Mouse (Mus musculus) heart, postnatal 0 days (tissue): ENCODE data around the gene Mybbp1a. TPM values are rescaled to one million over a fixed set of nuclear protein-coding genes. Genes with fewer than 3 reads are reported as not detected.
"Not testable (repeated sequence)": the region's sequence is repeated elsewhere in the genome, so short reads cannot be mapped to it uniquely, and the experiment has no call there.

Experiments used
- ATAC-seq: fragments of 200-750 bp; cut with Nextera tagmentation; 2 replicates; pipeline ENCODE4 v1.8.0; 2017; ENCODE audit warnings: low read depth, moderate number of reproducible peaks, moderate library complexity; ENCODE audit not compliant: insufficient read depth
- DNase-seq: peaks from one replicate; pipeline ENCODE4 v3.0.0-alpha.2; 2016; ENCODE audit warnings: low spot score
- H3K27ac ChIP-seq: fragments of 300-500 bp; sonication (generic); 2 replicates; pipeline ENCODE4 v1.5.1; 2014; ENCODE audit warnings: low read depth, mild to moderate bottlenecking
- H3K27me3 ChIP-seq: fragments of 300-500 bp; sonication (generic); 2 replicates; pipeline ENCODE4 v1.6.1; 2014; ENCODE audit warnings: low read length, mixed read lengths; ENCODE audit not compliant: control insufficient read depth, insufficient read depth
- H3K36me3 ChIP-seq: fragments of 300-500 bp; sonication (generic); replicated peaks from 2 replicates; pipeline ENCODE4 v1.6.1; 2014; ENCODE audit warnings: low read length, mixed read lengths; ENCODE audit not compliant: control insufficient read depth, insufficient read depth
- H3K4me1 ChIP-seq: fragments of 300-500 bp; sonication (generic); 2 replicates; pipeline ENCODE4 v1.6.1; 2014; ENCODE audit warnings: antibody characterized with exemption; ENCODE audit not compliant: control insufficient read depth, insufficient read depth
- H3K4me2 ChIP-seq: fragments of 300-500 bp; sonication (generic); 2 replicates; pipeline ENCODE4 v1.6.1; 2014; ENCODE audit warnings: low read depth, mild to moderate bottlenecking, low read length, moderate library complexity
- H3K4me3 ChIP-seq: fragments of 300-500 bp; sonication (generic); 2 replicates; pipeline ENCODE4 v1.5.1; 2014; ENCODE audit warnings: low read depth, low read length
- H3K9ac ChIP-seq: fragments of 300-500 bp; sonication (generic); replicated peaks from 2 replicates; pipeline ENCODE4 v1.6.1; 2014; ENCODE audit warnings: low read depth, low read length, mixed read lengths
- H3K9me3 ChIP-seq: fragments of 300-500 bp; sonication (generic); replicated peaks from 2 replicates; pipeline ENCODE4 v1.6.1; 2016; ENCODE audit warnings: low read length; ENCODE audit not compliant: control insufficient read depth
- CTCF ChIP-seq: IDR thresholded peaks from 2 replicates; pipeline ENCODE4 v1.5.1; 2016; ENCODE audit warnings: antibody characterized with exemption, control low read depth, low read depth
- EP300 ChIP-seq: IDR thresholded peaks from 2 replicates; pipeline ENCODE4 v1.6.1; 2016; ENCODE audit warnings: antibody characterized with exemption, low read depth
- whole genome bisulfite sequencing: fragments of 180-500 bp; shearing (Covaris S2); extraction: QIAGEN DNeasy Blood & Tissue Kit; methylation state at CpG from one replicate; pipeline ENCODE4 v1.1.7; 2014; 5-methylcytosine and 5-hydroxymethylcytosine counted together
- polyA plus RNA-seq: library from polyadenylated mRNA; unstranded; fragments of >200 nt; fragmentation: Nextera tagmentation; extraction: Ambion mirVana; gene quantifications from 2 replicates; pipeline ENCODE4 v1.2.1, GENCODE M21; 2015
- total RNA-seq: library from RNA; depleted of rRNA; stranded (reverse); fragments of >200 nt; gene quantifications from 2 replicates; pipeline ENCODE4 v1.2.3, GENCODE M21; 2014; ENCODE audit warnings: low replicate concordance

Mybbp1a gene
- total and polyA plus RNA-seq, 2 experiments from 2014 or later: 20.5 to 42.1 TPM

GRCm38 (mm10) chr11:72435694-72436045 is 5.5 kb upstream of the Mybbp1a start:
- ATAC-seq: peak; percentile 40

GRCm38 (mm10) chr11:72436271-72436670 is 4.9 kb upstream of the Mybbp1a start:
- H3K4me2 ChIP-seq: no peak overlapping the region
- H3K27me3 ChIP-seq: no peaks in the 10 kb centered on the region
- no peaks in the 10 kb centered on the region for H3K36me3 ChIP-seq
- H3K27ac ChIP-seq: no peak overlapping the region
- H3K9ac ChIP-seq: no peak overlapping the region
- peaks cover 12% of the 10 kb centered on the region; the same call in 1 of the 2 replicates for H3K4me1 ChIP-seq
- TF ChIP-seq CTCF (no peak), EP300 (no peak)
- WGBS: 68% methylated on average over 5 of the region's 5 CpGs
- no peaks in the 10 kb centered on the region for H3K9me3 ChIP-seq
- no peak for DNase-seq
- H3K4me3 ChIP-seq: no peak overlapping the region
- no peak for ATAC-seq

More at GRCm38 (mm10) chr11:72435694-72436045, 5.5 kb upstream of the Mybbp1a start:
- Histone ChIP-seq H3K27ac (no peak overlapping the region), H3K36me3 (no peaks in the 10 kb centered on the region), H3K4me1 (peaks cover 12% of the 10 kb centered on the region; the same call in 1 of the 2 replicates), H3K9me3 (no peaks in the 10 kb centered on the region), H3K4me3 (no peak overlapping the region), H3K9ac (no peak overlapping the region), H3K27me3 (no peaks in the 10 kb centered on the region), H3K4me2 (no peak overlapping the region)
- TF ChIP-seq CTCF: no peak
- no peak for TF ChIP-seq EP300
- WGBS: 13% methylated on average over 2 of the region's 2 CpGs
- peak; percentile 66 for DNase-seq

DNA sequence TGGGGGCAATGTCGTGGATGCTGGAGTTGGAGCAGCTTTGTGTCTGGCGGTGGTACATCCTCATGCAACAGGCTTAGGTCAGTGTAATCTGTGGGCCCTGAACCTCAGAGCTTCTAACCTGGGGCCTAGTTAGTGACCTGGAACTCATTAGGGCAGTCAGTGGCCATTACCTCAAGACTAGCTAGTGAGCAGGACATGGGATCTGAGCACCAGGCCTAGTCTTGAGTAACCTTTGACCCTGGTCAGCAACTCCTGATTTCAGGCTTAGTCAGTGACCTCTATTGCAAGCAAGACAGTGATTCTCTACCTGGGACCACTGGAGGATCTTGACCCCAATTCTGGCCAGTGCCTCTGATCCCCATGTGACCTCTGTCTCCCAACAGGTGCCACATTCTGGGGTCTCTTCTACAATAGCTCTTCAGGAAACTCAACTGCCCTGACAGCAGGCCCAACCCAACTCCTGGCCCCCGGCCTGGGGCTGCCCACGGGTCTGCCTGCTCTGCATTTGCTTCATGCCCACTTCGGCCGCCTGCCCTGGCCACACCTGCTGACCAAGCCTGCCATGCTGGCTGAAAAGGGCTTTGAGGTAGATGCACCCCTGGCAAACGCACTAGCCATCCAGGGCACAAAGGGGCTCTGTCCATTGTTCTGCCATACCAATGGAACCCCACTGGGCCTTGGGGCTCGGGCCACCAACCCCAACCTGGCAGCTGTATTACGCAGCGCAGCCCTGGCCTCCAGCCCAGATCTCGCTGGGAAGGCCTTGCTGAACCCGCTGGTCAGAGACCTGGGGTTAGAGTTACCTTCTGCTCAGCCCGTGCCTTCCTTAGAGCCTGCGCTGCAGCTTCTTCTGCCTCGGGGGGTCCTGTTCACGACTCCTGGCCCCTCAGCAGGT is 4.2 kb upstream of the Mybbp1a start:
- no peak overlapping the region for H3K4me2 ChIP-seq
- H3K36me3 ChIP-seq: no peaks in the 10 kb centered on the region
- no peak overlapping the region for H3K9ac ChIP-seq
- no peaks in the 10 kb centered on the region for H3K27me3 ChIP-seq
- ATAC-seq (no peak), DNase-seq (no peak)
- 87% methylated on average over 16 of the region's 16 CpGs for WGBS
- H3K4me1 ChIP-seq: peaks cover 16% of the 10 kb centered on the region; the same call in 1 of the 2 replicates
- no peaks in the 10 kb centered on the region for H3K9me3 ChIP-seq
- no peak overlapping the region for H3K27ac ChIP-seq
- no peak overlapping the region for H3K4me3 ChIP-seq
- TF ChIP-seq CTCF (no peak), EP300 (no peak)

DNA sequence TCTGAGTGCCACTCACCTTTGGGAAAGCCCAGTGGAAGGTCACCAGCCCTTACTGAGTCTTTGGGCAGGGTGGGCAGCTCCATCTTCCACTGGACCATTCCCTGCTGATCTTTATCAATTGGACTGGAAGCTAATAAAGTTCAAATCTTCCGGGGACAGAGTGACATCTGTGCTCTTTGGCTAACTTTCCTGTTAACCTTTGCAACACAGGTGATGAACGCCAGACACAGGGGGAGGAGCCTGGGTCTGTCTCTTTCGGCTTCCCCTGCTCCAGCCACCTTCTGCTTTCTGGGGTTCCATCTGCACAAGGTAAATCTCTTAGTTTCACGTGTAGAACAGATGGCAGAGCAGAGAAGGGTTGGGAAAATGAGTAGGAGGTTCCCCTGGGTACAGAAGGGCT is 2.7 kb upstream of the Mybbp1a start:
- H3K36me3 ChIP-seq: peaks cover 12% of the 10 kb centered on the region
- ATAC-seq: no peak

GRCm38 (mm10) chr11:72440597-72440964 is 574 bp upstream of the Mybbp1a start:
- H3K27me3 ChIP-seq, H3K9me3 ChIP-seq, DNase-seq, ATAC-seq: not testable (repeated sequence)
- H3K4me2 ChIP-seq: peak overlapping the region; percentile 95
- H3K9ac ChIP-seq: peak overlapping the region; percentile 72
- peaks cover 15% of the 10 kb centered on the region; the same call in 1 of the 2 replicates for H3K4me1 ChIP-seq
- H3K36me3 ChIP-seq: peaks cover 33% of the 10 kb centered on the region
- peak overlapping the region; percentile 74 for H3K4me3 ChIP-seq
- H3K27ac ChIP-seq: peak overlapping the region; percentile 89
- WGBS: 38% methylated on average over 6 of the region's 6 CpGs

More for the DNA sequence above, 2.7 kb upstream of the Mybbp1a start:
- H3K4me2 ChIP-seq: no peak overlapping the region
- no peak overlapping the region for H3K27ac ChIP-seq
- H3K27me3 ChIP-seq: no peaks in the 10 kb centered on the region
- DNase-seq: no peak
- H3K9ac ChIP-seq: no peak overlapping the region
- WGBS: 53% methylated on average over 4 of the region's 4 CpGs
- TF ChIP-seq CTCF (no peak), EP300 (no peak)
- H3K4me3 ChIP-seq: no peak overlapping the region
- H3K9me3 ChIP-seq: no peaks in the 10 kb centered on the region
- peaks cover 18% of the 10 kb centered on the region; the same call in 1 of the 2 replicates for H3K4me1 ChIP-seq
